Mouse (Mus musculus) B cell, adult 62 days (primary cell): ENCODE measurements around the gene BC025446. TPM values are rescaled to one million over a fixed set of nuclear protein-coding genes. Genes with fewer than 3 reads are reported as not detected.

Source experiments
- total RNA-seq: library from RNA; stranded (reverse); gene quantifications from 4 replicates; pipeline ENCODE4 v1.2.4, GENCODE M21; 2023

The BC025446 gene
- total RNA-seq = not detected in 4 replicates

DNA sequence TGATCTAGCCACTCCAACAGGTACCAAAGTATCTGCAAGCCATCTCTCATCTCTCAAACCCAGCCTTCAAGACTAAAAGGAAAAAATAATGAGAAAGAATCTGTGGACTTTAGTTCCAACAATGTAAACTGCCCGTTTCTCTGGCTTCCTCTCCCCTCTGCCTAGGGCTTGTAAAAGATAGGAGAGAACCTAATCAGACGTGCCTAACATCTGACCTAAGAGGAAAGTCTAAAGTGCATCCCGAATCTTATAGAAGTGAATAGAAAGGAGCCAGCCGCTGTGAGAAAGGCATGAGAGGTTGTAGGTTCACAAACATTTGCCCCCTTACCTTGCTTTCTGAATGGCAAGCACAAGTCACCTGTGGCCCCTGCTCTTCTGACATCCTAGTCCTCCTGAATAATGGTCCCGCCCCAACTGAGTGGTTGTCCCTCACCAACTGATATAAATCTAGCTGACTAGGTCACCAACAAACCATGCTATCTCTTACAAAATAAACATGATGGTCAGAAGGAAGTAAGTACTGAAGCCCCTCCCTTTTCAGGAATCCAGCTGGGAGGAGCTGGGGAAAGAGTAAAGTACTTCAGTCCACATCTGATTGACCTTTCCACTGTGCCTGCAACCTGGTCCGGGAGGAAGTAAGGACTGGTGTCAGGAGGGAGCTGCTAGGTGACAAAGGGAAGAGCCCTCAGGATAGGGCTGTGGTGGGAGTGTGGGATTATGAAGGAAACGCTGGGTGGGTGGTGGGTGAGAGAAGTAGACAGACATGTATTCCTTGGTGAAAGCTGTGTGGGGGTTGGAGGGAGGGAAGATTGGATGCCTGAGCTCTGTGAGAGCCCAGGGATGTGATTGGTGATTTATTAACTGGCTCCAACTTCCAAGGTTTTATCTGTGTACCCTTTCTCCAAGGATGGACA, at the start of gene BC025446:
Gene BC025446, plus strand, starts transcription at position 599 of the 914 bp plus-strand sequence.

DNA sequence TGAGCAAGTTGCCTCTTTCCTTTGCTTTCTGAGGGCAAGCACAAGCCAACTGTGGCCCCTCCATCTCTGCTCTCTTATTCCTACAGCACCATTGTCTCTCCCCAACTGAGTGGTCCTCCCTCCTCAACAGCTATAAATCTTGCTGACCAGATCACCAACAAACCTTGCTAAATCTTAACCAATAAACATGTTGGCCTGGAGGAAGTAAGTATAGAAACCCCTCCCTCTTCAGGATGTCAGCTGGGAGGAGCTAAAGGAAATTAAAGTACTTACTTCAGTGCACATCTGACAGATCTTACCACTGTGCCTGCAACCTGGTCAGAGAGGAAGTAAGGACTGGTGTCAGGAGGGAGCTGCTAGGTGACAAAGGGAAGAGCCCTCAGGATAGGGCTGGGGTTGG, 51.9 kb downstream of the BC025446 start, which contains the start of gene Ly6f:
Gene Ly6f, plus strand, starts transcription at position 301 of the 400 bp plus-strand sequence.

Other genes starting within 250 kb of the BC025446 start
- gene Ly6i, start 232.9 kb upstream of the BC025446 start, total RNA-seq = 0.72 TPM in 1 of 4 replicates, not detected in the others
- gene Ly6a, start 218.3 kb upstream of the BC025446 start, total RNA-seq = 103 to 127 TPM (median 121 TPM) in 4 replicates
- not detected in 4 replicates for gene Ly6c1, start 167.5 kb upstream of the BC025446 start, total RNA-seq
- gene Ly6c2, start 104.4 kb upstream of the BC025446 start, total RNA-seq = 3.0 to 5.3 TPM (median 4.9 TPM) in 4 replicates
- not detected in 4 replicates for gene Ly6g, start 61.1 kb upstream of the BC025446 start, total RNA-seq
- gene Ly6f, start 52.0 kb downstream of the BC025446 start, total RNA-seq = not detected in 4 replicates